Mouse (Mus musculus): ENCODE data around the gene Trpm2.

GRCm38 (mm10) chr10:77927375-77927774 lies 43.0 kb downstream of the Trpm2 start:
- TF ChIP-seq POLR2A (IDR thresholded peaks at IDR 0.05; ENCODE audit: insufficient read length, low read depth) (no peak), USF1 (IDR thresholded peaks at IDR 0.05; ENCODE audit: low read depth) (no peak), CEBPB (IDR thresholded peaks at IDR 0.05; ENCODE audit: insufficient read depth, poor library complexity, severe bottlenecking) (no peak), POLR2AphosphoS2 (IDR thresholded peaks at IDR 0.05; ENCODE audit: insufficient read length, low read depth) (no peak), TCF12 (IDR thresholded peaks at IDR 0.05; ENCODE audit: insufficient read depth, poor library complexity, severe bottlenecking) (no peak), MYOD1 (IDR thresholded peaks at IDR 0.05; ENCODE audit: control insufficient read depth in 1 of 3, insufficient read length in 2 of 3, low read depth in 2 of 3) (no peak)

Measured in myocyte (in vitro differentiated cells).